Mouse (Mus musculus) stomach, embryonic 15.5 days (tissue): ENCODE measurements around the gene Cphx3. TPM values are rescaled to one million over a fixed set of nuclear protein-coding genes. Genes with fewer than 3 reads are reported as not detected.
"Not testable (repeated sequence)": the region's sequence is repeated elsewhere in the genome, so short reads cannot be mapped to it uniquely, and the experiment has no call there.

Experiments
- ATAC-seq: fragments of 200-750 bp; cut with Nextera tagmentation; 2 replicates; pipeline ENCODE4 v1.8.0; 2017; ENCODE audit warnings: low read depth, moderate number of reproducible peaks, moderate TSS enrichment; ENCODE audit not compliant: insufficient read depth, low FRiP score
- H3K27ac ChIP-seq: fragments of 300-500 bp; sonication (generic); 2 replicates; pipeline ENCODE4 v1.5.1; 2015; ENCODE audit warnings: mild to moderate bottlenecking, inconsistent platforms
- H3K27me3 ChIP-seq: fragments of 300-500 bp; sonication (generic); replicated peaks from 2 replicates; pipeline ENCODE4 v1.6.1; 2015; ENCODE audit warnings: inconsistent platforms
- H3K36me3 ChIP-seq: fragments of 300-500 bp; sonication (generic); 2 replicates; pipeline ENCODE4 v1.6.1; 2015; ENCODE audit warnings: inconsistent platforms
- H3K4me1 ChIP-seq: fragments of 300-500 bp; sonication (generic); 2 replicates; pipeline ENCODE4 v1.6.1; 2015; ENCODE audit warnings: inconsistent platforms
- H3K4me2 ChIP-seq: fragments of 300-500 bp; sonication (generic); 2 replicates; pipeline ENCODE4 v1.6.1; 2015; ENCODE audit warnings: mild to moderate bottlenecking, inconsistent platforms
- H3K4me3 ChIP-seq: fragments of 300-500 bp; sonication (generic); replicated peaks from 2 replicates; pipeline ENCODE4 v1.5.1; 2015; ENCODE audit warnings: inconsistent platforms
- H3K9ac ChIP-seq: fragments of 300-500 bp; sonication (generic); 2 replicates; pipeline ENCODE4 v1.6.1; 2015; ENCODE audit warnings: inconsistent platforms
- H3K9me3 ChIP-seq: fragments of 300-500 bp; sonication (generic); 2 replicates; pipeline ENCODE4 v1.6.1; 2016; ENCODE audit warnings: inconsistent platforms
- WGBS: fragments of 180-500 bp; shearing (Covaris S2); methylation state at CpG from one replicate; pipeline ENCODE4 v1.1.7; 2015; 5-methylcytosine and 5-hydroxymethylcytosine counted together
- polyA plus RNA-seq: library from polyadenylated mRNA; unstranded; fragments of >200 nt; fragmentation: Nextera tagmentation; extraction: Ambion mirVana; gene quantifications from 2 replicates; pipeline ENCODE4 v1.2.1, GENCODE M21; 2015

Cphx3 gene
- polyA plus RNA-seq, 1 experiment from 2014 or later: not detected

- H3K36me3 ChIP-seq, H3K27me3 ChIP-seq, H3K4me2 ChIP-seq, H3K9ac ChIP-seq, H3K4me3 ChIP-seq, H3K27ac ChIP-seq, H3K4me1 ChIP-seq, ATAC-seq, H3K9me3 ChIP-seq: not testable (repeated sequence)
- no CpG with 5 or more reads among the region's 10 CpGs for WGBS
Measured at GRCm38 (mm10) chr14:26182380-26182779, 100.3 kb downstream of the Cphx3 start, which contains the start of gene Plac9b. Gene Plac9b (minus strand): TSS chr14:26182480.

GRCm38 (mm10) chr14:26186638-26187037 lies 104.5 kb downstream of the Cphx3 start:
- not testable (repeated sequence) for ATAC-seq, H3K27me3 ChIP-seq, H3K4me3 ChIP-seq, H3K27ac ChIP-seq, H3K9ac ChIP-seq, H3K4me1 ChIP-seq, H3K9me3 ChIP-seq, H3K4me2 ChIP-seq, H3K36me3 ChIP-seq
- WGBS: no CpG with 5 or more reads among the region's 9 CpGs

GRCm38 (mm10) chr14:26188361-26188760 lies 106.3 kb downstream of the Cphx3 start:
- not testable (repeated sequence) for H3K36me3 ChIP-seq, H3K27me3 ChIP-seq, ATAC-seq, H3K4me2 ChIP-seq, H3K4me1 ChIP-seq, H3K9me3 ChIP-seq, H3K4me3 ChIP-seq, H3K27ac ChIP-seq, H3K9ac ChIP-seq
- WGBS: no CpG with 5 or more reads among the region's 8 CpGs

- not testable (repeated sequence) for H3K9ac ChIP-seq, H3K4me2 ChIP-seq, ATAC-seq, H3K27me3 ChIP-seq, H3K36me3 ChIP-seq, H3K9me3 ChIP-seq, H3K4me3 ChIP-seq, H3K27ac ChIP-seq, H3K4me1 ChIP-seq
- no CpG with 5 or more reads among the region's 3 CpGs for WGBS
Measured at GRCm38 (mm10) chr14:26197851-26198250, 115.8 kb downstream of the Cphx3 start.

- not testable (repeated sequence) for H3K27ac ChIP-seq, H3K9me3 ChIP-seq, H3K27me3 ChIP-seq, H3K9ac ChIP-seq, H3K4me2 ChIP-seq, H3K4me3 ChIP-seq, H3K4me1 ChIP-seq, H3K36me3 ChIP-seq
- peak; percentile 75 for ATAC-seq
- WGBS: no CpG with 5 or more reads among the region's 44 CpGs
Measured at GRCm38 (mm10) chr14:26206197-26206925, 124.3 kb downstream of the Cphx3 start.

- WGBS: no CpG with 5 or more reads among the region's 10 CpGs
Measured at GRCm38 (mm10) chr14:26206926-26207247, 124.8 kb downstream of the Cphx3 start, which contains the start of gene Tmem254b. Gene Tmem254b (minus strand): TSS chr14:26207041.

GRCm38 (mm10) chr14:26216233-26217000 lies 134.3 kb downstream of the Cphx3 start:
- H3K36me3 ChIP-seq, H3K9me3 ChIP-seq, H3K9ac ChIP-seq, H3K4me2 ChIP-seq, H3K4me1 ChIP-seq, H3K4me3 ChIP-seq, H3K27me3 ChIP-seq, H3K27ac ChIP-seq: not testable (repeated sequence)
- WGBS: no CpG with 5 or more reads among the region's 5 CpGs
- ATAC-seq: peak; percentile 70; the same call in 1 of the 2 replicates

More at GRCm38 (mm10) chr14:26206926-26207247, 124.8 kb downstream of the Cphx3 start, which contains the start of gene Tmem254b:
- not testable (repeated sequence) for H3K4me1 ChIP-seq, H3K27ac ChIP-seq, H3K4me3 ChIP-seq, H3K9ac ChIP-seq, H3K36me3 ChIP-seq, H3K4me2 ChIP-seq, H3K27me3 ChIP-seq, H3K9me3 ChIP-seq
- peak; percentile 68; the same call in 1 of the 2 replicates for ATAC-seq

- ATAC-seq, H3K9me3 ChIP-seq, H3K4me1 ChIP-seq, H3K36me3 ChIP-seq, H3K4me3 ChIP-seq, H3K4me2 ChIP-seq, H3K9ac ChIP-seq, H3K27me3 ChIP-seq, H3K27ac ChIP-seq: not testable (repeated sequence)
- WGBS: no CpG with 5 or more reads among the region's 2 CpGs
Measured at GRCm38 (mm10) chr14:26237183-26237582, 155.1 kb downstream of the Cphx3 start.

GRCm38 (mm10) chr14:26257756-26258617 lies 175.9 kb downstream of the Cphx3 start, which contains the start of gene Duxbl3:
Gene Duxbl3 (plus strand): TSS chr14:26257962.
- H3K4me1 ChIP-seq, H3K4me3 ChIP-seq, H3K9ac ChIP-seq, H3K27me3 ChIP-seq, H3K4me2 ChIP-seq, H3K9me3 ChIP-seq, H3K36me3 ChIP-seq, H3K27ac ChIP-seq: not testable (repeated sequence)
- peak; percentile 39; the same call in 1 of the 2 replicates for ATAC-seq
- no CpG with 5 or more reads among the region's 25 CpGs for WGBS

GRCm38 (mm10) chr14:26258729-26259128 lies 176.6 kb downstream of the Cphx3 start:
- not testable (repeated sequence) for ATAC-seq, H3K9me3 ChIP-seq, H3K4me3 ChIP-seq, H3K27me3 ChIP-seq, H3K4me2 ChIP-seq, H3K36me3 ChIP-seq, H3K27ac ChIP-seq, H3K9ac ChIP-seq, H3K4me1 ChIP-seq
- no CpG with 5 or more reads among the region's 6 CpGs for WGBS
